Mouse (Mus musculus): ENCODE results near the gene Vmn2r74. TPM values are rescaled to one million over a fixed set of nuclear protein-coding genes. Genes with fewer than 3 reads are reported as not detected.

Gene Vmn2r74
- not detected in 2 replicates for polyA plus RNA-seq (2014; fragmentation: Nextera tagmentation; extraction: Ambion mirVana)

- TF ChIP-seq CTCF (IDR thresholded peaks at IDR 0.05; ENCODE audit: low read depth): no peak
- Histone ChIP-seq H3K9me3 (ENCODE audit: low read depth, low read length) (no peaks in the 10 kb centered on the region), H3K27me3 (ENCODE audit: insufficient read depth, low read length) (no peaks in the 10 kb centered on the region), H3K27ac (ENCODE audit: low read depth) (no peak within 1 kb of the TSS), H3K4me1 (ENCODE audit: insufficient read depth) (no peaks in the 10 kb centered on the region), H3K4me3 (ENCODE audit: low read depth, low read length) (no peak within 1 kb of the TSS), H3K9ac (no peak within 1 kb of the TSS), H3K4me2 (no peak within 1 kb of the TSS), H3K36me3 (ENCODE audit: insufficient read depth) (no peaks in the 10 kb centered on the region)
- no peak for DNase-seq
- ATAC-seq (ENCODE audit: insufficient read depth): no peak
Measured at GRCm38 (mm10) chr7:85961529-85961928, at the start of gene Vmn2r74. Gene Vmn2r74, minus strand, starts transcription at chr7:85961629.

DNA sequence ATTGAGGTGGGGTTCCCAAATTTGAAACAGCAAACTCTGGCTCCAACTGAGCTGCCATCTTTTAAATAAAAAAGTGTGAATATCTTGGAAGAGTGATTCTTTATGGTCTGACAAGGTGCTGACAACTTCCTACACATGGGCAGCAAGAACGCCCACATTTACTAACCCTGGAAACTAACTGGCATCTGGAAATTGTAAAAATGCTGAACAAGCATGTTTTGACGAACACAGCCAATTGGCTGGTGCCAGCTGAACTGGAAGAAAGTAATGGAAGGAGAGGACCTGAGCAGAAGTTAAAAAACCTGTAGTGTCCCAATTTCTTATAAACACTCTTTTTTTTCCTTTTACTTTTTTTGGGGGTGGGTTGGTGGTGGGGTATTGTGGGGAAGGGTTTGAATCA lies 46.1 kb upstream of the Vmn2r74 start:
- Histone ChIP-seq H3K27ac (ENCODE audit: low read depth) (no peak overlapping the region), H3K9ac (no peak overlapping the region), H3K27me3 (ENCODE audit: insufficient read depth, low read length) (no peaks in the 10 kb centered on the region), H3K4me3 (ENCODE audit: low read depth, low read length) (no peak overlapping the region), H3K36me3 (ENCODE audit: insufficient read depth) (no peaks in the 10 kb centered on the region), H3K4me2 (no peak overlapping the region), H3K9me3 (ENCODE audit: low read depth, low read length) (peaks cover 6% of the 10 kb centered on the region; the same call in 1 of the 2 replicates), H3K4me1 (ENCODE audit: insufficient read depth) (no peaks in the 10 kb centered on the region)
- WGBS: 85% methylated on average over 2 of the region's 2 CpGs
- DNase-seq: no peak
- TF ChIP-seq CTCF (IDR thresholded peaks at IDR 0.05; ENCODE audit: low read depth): no peak
- ATAC-seq (ENCODE audit: insufficient read depth): no peak

Other genes starting within 250 kb of the Vmn2r74 start
- gene Vmn2r72, start 206.5 kb downstream of the Vmn2r74 start, polyA plus RNA-seq (2014; fragmentation: Nextera tagmentation; extraction: Ambion mirVana): not detected in 2 replicates
- not detected in 2 replicates for gene Vmn2r73, start 85.4 kb downstream of the Vmn2r74 start, polyA plus RNA-seq (2014; fragmentation: Nextera tagmentation; extraction: Ambion mirVana)
- not detected in 2 replicates for gene Vmn2r75, start 210.1 kb upstream of the Vmn2r74 start, polyA plus RNA-seq (2014; fragmentation: Nextera tagmentation; extraction: Ambion mirVana)

All from lung, embryonic 14.5 days (tissue).